Mouse (Mus musculus) neural tube, embryonic 13.5 days (tissue): ENCODE data around the gene Nebl. TPM values are rescaled to one million over a fixed set of nuclear protein-coding genes. Genes with fewer than 3 reads are reported as not detected.
A peak's percentile ranks its signal among the peaks of the same experiment; 100 is the strongest.

Experiments used
- ATAC-seq: fragments of 200-750 bp; cut with Nextera tagmentation; 2 replicates; pipeline ENCODE4 v1.8.0; 2017; ENCODE audit warnings: low read depth, mild to moderate bottlenecking, moderate TSS enrichment, moderate library complexity
- H3K27ac ChIP-seq: fragments of 300-500 bp; sonication (generic); replicated peaks from 2 replicates; pipeline ENCODE4 v1.5.1; 2015; ENCODE audit warnings: moderate library complexity, mild to moderate bottlenecking, inconsistent platforms
- H3K27me3 ChIP-seq: fragments of 300-500 bp; sonication (generic); 2 replicates; pipeline ENCODE4 v1.6.1; 2015; ENCODE audit warnings: mild to moderate bottlenecking, inconsistent platforms
- H3K36me3 ChIP-seq: fragments of 300-500 bp; sonication (generic); 2 replicates; pipeline ENCODE4 v1.6.1; 2015; ENCODE audit warnings: mild to moderate bottlenecking, inconsistent platforms
- H3K4me1 ChIP-seq: fragments of 300-500 bp; sonication (generic); replicated peaks from 2 replicates; pipeline ENCODE4 v1.6.1; 2015; ENCODE audit warnings: inconsistent platforms
- H3K4me2 ChIP-seq: fragments of 300-500 bp; sonication (generic); 2 replicates; pipeline ENCODE4 v1.6.1; 2015; ENCODE audit warnings: inconsistent platforms, mild to moderate bottlenecking, moderate library complexity
- H3K4me3 ChIP-seq: fragments of 300-500 bp; sonication (generic); 2 replicates; pipeline ENCODE4 v1.5.1; 2015; ENCODE audit warnings: mild to moderate bottlenecking, inconsistent platforms
- H3K9ac ChIP-seq: fragments of 300-500 bp; sonication (generic); 2 replicates; pipeline ENCODE4 v1.6.1; 2015; ENCODE audit warnings: moderate library complexity, mild to moderate bottlenecking, inconsistent platforms
- H3K9me3 ChIP-seq: fragments of 300-500 bp; sonication (generic); 2 replicates; pipeline ENCODE4 v1.6.1; 2016; ENCODE audit warnings: inconsistent platforms
- WGBS: fragments of 180-500 bp; shearing (Covaris S2); methylation state at CpG from one replicate; pipeline ENCODE4 v1.1.7; 2015; 5-methylcytosine and 5-hydroxymethylcytosine counted together
- polyA plus RNA-seq: library from polyadenylated mRNA; unstranded; fragments of >200 nt; fragmentation: Nextera tagmentation; extraction: Ambion mirVana; gene quantifications from 2 replicates; pipeline ENCODE4 v1.2.1, GENCODE M21; 2015

Gene Nebl
- polyA plus RNA-seq, 1 experiment from 2014 or later, result 10.9 TPM

GRCm38 (mm10) chr2:17724405-17724804 is 6.9 kb downstream of the Nebl start:
- no peak for ATAC-seq
- Histone ChIP-seq H3K4me2 (no peak overlapping the region), H3K27me3 (peaks cover 13% of the 10 kb centered on the region), H3K9me3 (no peaks in the 10 kb centered on the region), H3K9ac (no peak overlapping the region), H3K4me1 (peaks cover 19% of the 10 kb centered on the region), H3K36me3 (no peaks in the 10 kb centered on the region), H3K4me3 (no peak overlapping the region), H3K27ac (no peak overlapping the region)
- 44% methylated on average over 5 of the region's 5 CpGs for WGBS

GRCm38 (mm10) chr2:17723268-17724019 is 7.8 kb downstream of the Nebl start:
- Histone ChIP-seq H3K4me2 (no peak overlapping the region), H3K27ac (no peak overlapping the region), H3K4me1 (peaks cover 19% of the 10 kb centered on the region), H3K36me3 (no peaks in the 10 kb centered on the region), H3K9me3 (no peaks in the 10 kb centered on the region), H3K9ac (no peak overlapping the region), H3K4me3 (no peak overlapping the region), H3K27me3 (0 out of 2 replicates have a peak, but pooled peaks cover 4% of the 10 kb centered on the region)
- ATAC-seq, result no peak
- 78% methylated on average over 12 of the region's 12 CpGs for WGBS

GRCm38 (mm10) chr2:17721177-17721715 is 10.0 kb downstream of the Nebl start:
- peak; percentile 51; the same call in 1 of the 2 replicates for ATAC-seq
- Histone ChIP-seq H3K27me3 (no peaks in the 10 kb centered on the region), H3K4me3 (no peak overlapping the region), H3K4me2 (no peak overlapping the region), H3K27ac (peak overlapping the region; percentile 39), H3K9ac (no peak overlapping the region), H3K4me1 (peaks cover 19% of the 10 kb centered on the region), H3K36me3 (no peaks in the 10 kb centered on the region), H3K9me3 (no peaks in the 10 kb centered on the region; the same call in 1 of the 2 replicates)
- 63% methylated on average over 6 of the region's 6 CpGs for WGBS

- ATAC-seq, result no peak
- Histone ChIP-seq H3K9me3 (no peaks in the 10 kb centered on the region; the same call in 1 of the 2 replicates), H3K27me3 (no peaks in the 10 kb centered on the region), H3K4me1 (peaks cover 14% of the 10 kb centered on the region), H3K4me2 (no peak overlapping the region), H3K4me3 (no peak overlapping the region), H3K27ac (no peak overlapping the region), H3K36me3 (no peaks in the 10 kb centered on the region), H3K9ac (no peak overlapping the region)
- 78% methylated on average over 1 of the region's 1 CpGs for WGBS
Measured at GRCm38 (mm10) chr2:17718281-17718680, 13.0 kb downstream of the Nebl start.

GRCm38 (mm10) chr2:17717200-17717599 is 14.1 kb downstream of the Nebl start:
- H3K27ac ChIP-seq, result no peak overlapping the region
- 66% methylated on average over 2 of the region's 2 CpGs for WGBS
- no peaks in the 10 kb centered on the region for H3K36me3 ChIP-seq
- H3K9ac ChIP-seq, result no peak overlapping the region
- no peak overlapping the region for H3K4me2 ChIP-seq
- H3K4me3 ChIP-seq, result no peak overlapping the region
- H3K9me3 ChIP-seq, result no peaks in the 10 kb centered on the region; the same call in 1 of the 2 replicates
- no peaks in the 10 kb centered on the region for H3K27me3 ChIP-seq
- no peak for ATAC-seq
- peaks cover 14% of the 10 kb centered on the region for H3K4me1 ChIP-seq

GRCm38 (mm10) chr2:17715149-17715767 is 16.0 kb downstream of the Nebl start:
- Histone ChIP-seq H3K9ac (no peak overlapping the region), H3K36me3 (no peaks in the 10 kb centered on the region), H3K4me1 (0 out of 2 replicates have a peak, but pooled peaks cover under 1% of the 10 kb centered on the region), H3K4me3 (no peak overlapping the region), H3K27ac (no peak overlapping the region), H3K9me3 (no peaks in the 10 kb centered on the region; the same call in 1 of the 2 replicates), H3K27me3 (no peaks in the 10 kb centered on the region), H3K4me2 (no peak overlapping the region)
- WGBS, result 83% methylated on average over 9 of the region's 9 CpGs
- ATAC-seq, result no peak

GRCm38 (mm10) chr2:17714661-17715060 is 16.6 kb downstream of the Nebl start:
- H3K4me3 ChIP-seq, result no peak overlapping the region
- H3K4me1 ChIP-seq, result no peaks in the 10 kb centered on the region
- no peak for ATAC-seq
- H3K27ac ChIP-seq, result no peak overlapping the region
- no peaks in the 10 kb centered on the region; the same call in 1 of the 2 replicates for H3K9me3 ChIP-seq
- no peak overlapping the region for H3K9ac ChIP-seq
- no peaks in the 10 kb centered on the region for H3K27me3 ChIP-seq
- no peaks in the 10 kb centered on the region for H3K36me3 ChIP-seq
- no peak overlapping the region for H3K4me2 ChIP-seq
- WGBS, result 78% methylated on average over 14 of the region's 14 CpGs

GRCm38 (mm10) chr2:17714124-17714523 is 17.1 kb downstream of the Nebl start:
- no peaks in the 10 kb centered on the region for H3K36me3 ChIP-seq
- H3K27me3 ChIP-seq, result no peaks in the 10 kb centered on the region
- no peaks in the 10 kb centered on the region for H3K4me1 ChIP-seq
- no peak for ATAC-seq
- H3K4me2 ChIP-seq, result no peak overlapping the region
- no peak overlapping the region for H3K9ac ChIP-seq
- no peaks in the 10 kb centered on the region; the same call in 1 of the 2 replicates for H3K9me3 ChIP-seq
- WGBS, result 61% methylated on average over 4 of the region's 4 CpGs
- no peak overlapping the region for H3K27ac ChIP-seq
- H3K4me3 ChIP-seq, result no peak overlapping the region

GRCm38 (mm10) chr2:17711216-17711615 is 20.0 kb downstream of the Nebl start:
- no peaks in the 10 kb centered on the region for H3K27me3 ChIP-seq
- no peak overlapping the region for H3K27ac ChIP-seq
- no peak overlapping the region for H3K9ac ChIP-seq
- no peaks in the 10 kb centered on the region for H3K36me3 ChIP-seq
- no peak overlapping the region for H3K4me3 ChIP-seq
- no peak for ATAC-seq
- WGBS, result 88% methylated on average over 5 of the region's 5 CpGs
- H3K4me2 ChIP-seq, result no peak overlapping the region
- H3K4me1 ChIP-seq, result no peaks in the 10 kb centered on the region
- no peaks in the 10 kb centered on the region for H3K9me3 ChIP-seq

- Histone ChIP-seq H3K27me3 (no peaks in the 10 kb centered on the region), H3K27ac (no peak overlapping the region), H3K4me3 (no peak overlapping the region), H3K4me1 (no peaks in the 10 kb centered on the region), H3K36me3 (no peaks in the 10 kb centered on the region), H3K9ac (no peak overlapping the region), H3K4me2 (no peak overlapping the region), H3K9me3 (no peaks in the 10 kb centered on the region)
- 0 out of 2 replicates have a peak, but pooled peaks have one; percentile 27 for ATAC-seq
- 51% methylated on average over 2 of the region's 2 CpGs for WGBS
Measured at GRCm38 (mm10) chr2:17710083-17710482, 21.2 kb downstream of the Nebl start.

GRCm38 (mm10) chr2:17705964-17706363 is 25.3 kb downstream of the Nebl start:
- Histone ChIP-seq H3K27ac (no peak overlapping the region), H3K4me2 (no peak overlapping the region), H3K36me3 (no peaks in the 10 kb centered on the region), H3K9me3 (no peaks in the 10 kb centered on the region), H3K4me1 (peaks cover 15% of the 10 kb centered on the region), H3K27me3 (no peaks in the 10 kb centered on the region), H3K9ac (no peak overlapping the region), H3K4me3 (no peak overlapping the region)
- 84% methylated on average over 5 of the region's 5 CpGs for WGBS
- no peak for ATAC-seq

GRCm38 (mm10) chr2:17705426-17705825 is 25.8 kb downstream of the Nebl start:
- no peaks in the 10 kb centered on the region for H3K27me3 ChIP-seq
- ATAC-seq, result no peak
- H3K9me3 ChIP-seq, result no peaks in the 10 kb centered on the region
- no peak overlapping the region for H3K9ac ChIP-seq
- no peak overlapping the region for H3K27ac ChIP-seq
- H3K36me3 ChIP-seq, result no peaks in the 10 kb centered on the region
- H3K4me3 ChIP-seq, result no peak overlapping the region
- H3K4me1 ChIP-seq, result peaks cover 15% of the 10 kb centered on the region
- 72% methylated on average over 3 of the region's 3 CpGs for WGBS
- H3K4me2 ChIP-seq, result no peak overlapping the region
